Mouse (Mus musculus) T-helper 17 cell (primary cell): Measurements from ENCODE around the gene Ndufa12.

Source experiments
- in situ Hi-C, 2 experiments: fragments of 300-600 bp; cut with MboI, MseI; formaldehyde crosslinking; loops; 1 replicate in 1 of 2; 2 replicates in 1 of 2; pipeline ENCODE4 v1.15.1; 2025; ENCODE audit warnings: high pct_unique_total_duplicates in 2 of 2

Ndufa12 gene

GRCm38 (mm10) chr10:94225026-94225750, 26.7 kb downstream of the Ndufa12 start:
- in situ Hi-C loops: no loop called here

GRCm38 (mm10) chr10:94230172-94230981, 31.9 kb downstream of the Ndufa12 start:
- in situ Hi-C loops: loop anchor here (5.0 to 10.0 kb wide), 2 partner anchors 37 to 1814 kb away; no protein-coding TSS in a partner anchor

GRCm38 (mm10) chr10:94231025-94231424, 32.5 kb downstream of the Ndufa12 start:
- in situ Hi-C loops: loop anchor here (5.0 to 10.0 kb wide), 2 partner anchors 36 to 1814 kb away; no protein-coding TSS in a partner anchor

- in situ Hi-C loops: loop anchor here in 1 of 2 experiments (10.0 kb wide), 1 partner anchor 1810 kb away; no protein-coding TSS in a partner anchor
Measured at GRCm38 (mm10) chr10:94235200-94235599, 36.7 kb downstream of the Ndufa12 start.

GRCm38 (mm10) chr10:94241346-94241745, 42.8 kb downstream of the Ndufa12 start:
- in situ Hi-C loops: no loop called here

GRCm38 (mm10) chr10:94247748-94248349, 49.3 kb downstream of the Ndufa12 start:
- in situ Hi-C loops: no loop called here

- in situ Hi-C loops: no loop called here
Measured at GRCm38 (mm10) chr10:94249575-94250456, 51.3 kb downstream of the Ndufa12 start.

GRCm38 (mm10) chr10:94253260-94253807, 54.8 kb downstream of the Ndufa12 start:
- in situ Hi-C loops: no loop called here

GRCm38 (mm10) chr10:94254766-94255165, 56.2 kb downstream of the Ndufa12 start:
- in situ Hi-C loops: no loop called here

- in situ Hi-C loops: no loop called here
Measured at GRCm38 (mm10) chr10:94255744-94256143, 57.2 kb downstream of the Ndufa12 start.

- in situ Hi-C loops: no loop called here
Measured at GRCm38 (mm10) chr10:94256518-94256917, 58.0 kb downstream of the Ndufa12 start.

GRCm38 (mm10) chr10:94260544-94260943, 62.0 kb downstream of the Ndufa12 start:
- in situ Hi-C loops: no loop called here

GRCm38 (mm10) chr10:94262646-94263045, 64.1 kb downstream of the Ndufa12 start:
- in situ Hi-C loops: no loop called here

- in situ Hi-C loops: no loop called here
Measured at GRCm38 (mm10) chr10:94263211-94263610, 64.7 kb downstream of the Ndufa12 start.

- in situ Hi-C loops: loop anchor here in 1 of 2 experiments (5.0 kb wide), 1 partner anchor 34 kb away; no protein-coding TSS in a partner anchor
Measured at GRCm38 (mm10) chr10:94265656-94266542, 67.4 kb downstream of the Ndufa12 start.
